Mouse (Mus musculus): ENCODE measurements at regions not wholly inside any gene's neighbourhood (a gene's known extent, or its start where the extent isn't known, plus 50 kb on each side); places are given as distances from the start of the nearest gene placed in this dataset.

DNA sequence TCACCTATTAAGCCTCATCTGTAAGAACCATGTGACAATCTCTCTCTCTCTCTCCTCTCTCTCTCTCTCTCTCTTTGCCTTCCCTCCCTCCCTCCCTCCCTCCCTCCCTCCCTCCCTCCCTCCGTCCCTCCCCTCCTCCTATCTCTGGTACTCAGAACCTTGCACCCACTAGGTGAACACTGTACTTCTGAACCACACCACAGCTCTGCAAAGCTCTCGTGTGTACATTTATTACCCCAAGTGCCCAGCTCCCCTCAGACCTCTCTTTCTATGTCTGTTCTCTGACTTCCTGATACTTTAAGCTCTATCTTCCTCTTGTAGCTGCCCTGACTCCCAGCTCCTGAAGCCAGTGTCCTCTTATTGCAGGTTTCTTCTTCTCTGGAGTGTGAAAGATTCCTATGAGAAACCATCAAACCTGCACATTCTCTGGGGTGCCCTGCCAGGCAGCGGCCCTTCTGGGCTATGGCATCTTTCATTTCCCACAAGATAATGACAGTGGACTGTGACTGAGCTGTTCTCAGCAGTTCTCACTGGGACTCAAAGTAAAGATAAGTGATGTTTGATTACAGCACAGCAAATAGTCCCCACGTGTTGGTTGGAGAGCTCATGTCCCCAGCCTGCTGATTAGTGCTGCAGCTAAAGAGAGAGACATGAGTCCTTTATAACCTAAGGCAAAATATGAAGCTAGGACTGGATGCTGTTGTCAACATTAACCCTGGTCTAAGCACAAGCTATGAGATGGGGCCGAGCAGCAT, 83.0 kb upstream of the Arl4c start:
- no peak overlapping the region for H3K4me3 ChIP-seq (replicated peaks in 1 of 3; ENCODE audit: low read depth in 2 of 3, low read length in 2 of 3, poor library complexity in 1 of 3)
- peaks cover 58% of the 10 kb centered on the region for H3K9me3 ChIP-seq (replicated peaks; ENCODE audit: low read length)
- in situ Hi-C loops (cut with MboI; ENCODE audit: low pct_ligation_motif_present, low pct_unique_long_range_greater_than_20kb, low sequenced_read_pairs) (no loop called here), dilution Hi-C loops (cut with MboI; ENCODE audit: extremely low pct_ligation_motif_present, extremely low pct_unique_long_range_greater_than_20kb, low sequenced_read_pairs) (no loop called here)
- no peak for DNase-seq (ENCODE audit: extremely low read depth)
- no peaks in the 10 kb centered on the region for H3K79me2 ChIP-seq (replicated peaks; ENCODE audit: control insufficient read depth, extremely low read depth, insufficient read depth, poor library complexity, severe bottlenecking)
- H3K4me2 ChIP-seq (ENCODE audit: insufficient read depth, low read depth, poor library complexity, severe bottlenecking) = no peak overlapping the region
- no peak overlapping the region for H3K27ac ChIP-seq (ENCODE audit: insufficient read depth, low read depth)
- H3K4me1 ChIP-seq (ENCODE audit: control insufficient read depth in 1 of 2, insufficient read depth in 2 of 2) = no peaks in the 10 kb centered on the region
- no peak overlapping the region for H3K9ac ChIP-seq (ENCODE audit: insufficient read depth, low read depth)
- H3K27me3 ChIP-seq (replicated peaks) = peaks cover 8% of the 10 kb centered on the region
- H3K36me3 ChIP-seq (replicated peaks in 1 of 2; ENCODE audit: control insufficient read depth in 1 of 2, insufficient read depth in 1 of 2, low read length in 1 of 2) = no peaks in the 10 kb centered on the region
- no peak for TF ChIP-seq PAX5 (IDR thresholded peaks at IDR 0.05; ENCODE audit: low read length)

GRCm38 (mm10) chr1:88786066-88786465, 84.0 kb upstream of the Arl4c start:
- H3K4me1 ChIP-seq (ENCODE audit: control insufficient read depth in 1 of 2, insufficient read depth in 2 of 2) = no peaks in the 10 kb centered on the region
- H3K27ac ChIP-seq (ENCODE audit: insufficient read depth, low read depth) = no peak overlapping the region
- no peak for DNase-seq (ENCODE audit: extremely low read depth)
- peaks cover 4% of the 10 kb centered on the region for H3K27me3 ChIP-seq (replicated peaks)
- in situ Hi-C loops (cut with MboI; ENCODE audit: low pct_ligation_motif_present, low pct_unique_long_range_greater_than_20kb, low sequenced_read_pairs) = no loop called here
- H3K4me3 ChIP-seq (replicated peaks in 1 of 3; ENCODE audit: low read depth in 2 of 3, low read length in 2 of 3, poor library complexity in 1 of 3) = no peak overlapping the region
- no peaks in the 10 kb centered on the region for H3K79me2 ChIP-seq (replicated peaks; ENCODE audit: control insufficient read depth, extremely low read depth, insufficient read depth, poor library complexity, severe bottlenecking)
- dilution Hi-C loops (cut with MboI; ENCODE audit: extremely low pct_ligation_motif_present, extremely low pct_unique_long_range_greater_than_20kb, low sequenced_read_pairs) = no loop called here
- no peaks in the 10 kb centered on the region for H3K36me3 ChIP-seq (replicated peaks in 1 of 2; ENCODE audit: control insufficient read depth in 1 of 2, insufficient read depth in 1 of 2, low read length in 1 of 2)
- peaks cover 55% of the 10 kb centered on the region for H3K9me3 ChIP-seq (replicated peaks; ENCODE audit: low read length)
- no peak overlapping the region for H3K9ac ChIP-seq (ENCODE audit: insufficient read depth, low read depth)
- TF ChIP-seq UBTF (IDR thresholded peaks at IDR 0.05; ENCODE audit: low read depth, low read length) (no peak), RCOR1 (conservative IDR thresholded peaks at IDR 0.05; ENCODE audit: low read depth, low read length) (no peak), E2F4 (IDR thresholded peaks at IDR 0.05; ENCODE audit: insufficient replicate concordance, low read depth, low read length) (no peak), ELF1 (IDR thresholded peaks at IDR 0.05; ENCODE audit: low read depth, low read length) (no peak), MAZ (IDR thresholded peaks at IDR 0.05; ENCODE audit: low read depth, low read length) (no peak), JUN (IDR thresholded peaks at IDR 0.05; ENCODE audit: insufficient read depth, low read depth, low read length) (no peak), SMC3 (IDR thresholded peaks at IDR 0.05; ENCODE audit: low read depth, low read length) (no peak), MYC (IDR thresholded peaks at IDR 0.05; ENCODE audit: low read depth, low read length) (no peak), TBP (conservative IDR thresholded peaks at IDR 0.05; ENCODE audit: low read depth, low read length) (no peak), MXI1 (IDR thresholded peaks at IDR 0.05; ENCODE audit: low read depth, low read length) (no peak), USF1 (IDR thresholded peaks at IDR 0.05; ENCODE audit: low read depth, low read length) (no peak), MAX (IDR thresholded peaks at IDR 0.05; ENCODE audit: low read length) (no peak), ZMIZ1 (IDR thresholded peaks at IDR 0.05; ENCODE audit: low read depth, low read length) (no peak), BHLHE40 (IDR thresholded peaks at IDR 0.05; ENCODE audit: low read depth, low read length) (no peak), USF2 (conservative IDR thresholded peaks at IDR 0.05; ENCODE audit: low read depth, low read length) (no peak), CHD2 (IDR thresholded peaks at IDR 0.05; ENCODE audit: low read length) (no peak)
- no peak overlapping the region for H3K4me2 ChIP-seq (ENCODE audit: insufficient read depth, low read depth, poor library complexity, severe bottlenecking)
